Mouse (Mus musculus) MEL-GATA-1-ER (cell line): ENCODE results near the gene Olfr1053.
"Not testable (repeated sequence)": the region's sequence is repeated elsewhere in the genome, so short reads cannot be mapped to it uniquely, and the experiment has no call there.

Experiments
- DNase-seq: peaks from one replicate; pipeline ENCODE4 v3.0.0-alpha.2; 2012; ENCODE audit warnings: low read depth; ENCODE audit errors: extremely low read depth

Olfr1053 gene

GRCm38 (mm10) chr2:86315184-86315583 lies at the start of gene Olfr1053:
Olfr1053 (minus strand) TSS chr2:86315284.
- no peak for DNase-seq

GRCm38 (mm10) chr2:86362369-86362768 lies 47.3 kb upstream of the Olfr1053 start, which contains the start of gene Olfr1056:
Olfr1056 (minus strand) TSS chr2:86362469.
- no peak for DNase-seq

GRCm38 (mm10) chr2:86351751-86352150 lies 36.7 kb upstream of the Olfr1053 start:
- DNase-seq: not testable (repeated sequence)

- DNase-seq: no peak
These were observed 35.1 kb upstream of the Olfr1053 start, which contains the start of gene Olfr1055 for GRCm38 (mm10) chr2:86350184-86350583. Olfr1055 (minus strand) TSS chr2:86350284.

- DNase-seq: no peak
These were observed 20.2 kb upstream of the Olfr1053 start, which contains the start of gene Olfr1054 for GRCm38 (mm10) chr2:86335333-86335732. Olfr1054 (minus strand) TSS chr2:86335433.

GRCm38 (mm10) chr2:86292155-86292554 lies 22.9 kb downstream of the Olfr1053 start, which contains the start of gene Olfr1052:
Olfr1052 (plus strand) TSS chr2:86292455.
- DNase-seq: no peak

- not testable (repeated sequence) for DNase-seq
These were observed 36.1 kb downstream of the Olfr1053 start, which contains the start of gene Olfr1051 for GRCm38 (mm10) chr2:86278988-86279387. Olfr1051 (minus strand) TSS chr2:86279088.
